Mouse (Mus musculus) hindbrain, embryonic 13.5 days (tissue): ENCODE data around the gene Naa16. TPM values are rescaled to one million over a fixed set of nuclear protein-coding genes. Genes with fewer than 3 reads are reported as not detected.
A peak's percentile ranks its signal among the peaks of the same experiment; 100 is the strongest.

ENCODE experiments used
- ATAC-seq: fragments of 200-750 bp; cut with Nextera tagmentation; 2 replicates; pipeline ENCODE4 v1.8.0; 2017; ENCODE audit warnings: moderate TSS enrichment; ENCODE audit not compliant: low FRiP score
- H3K27ac ChIP-seq: fragments of 300-500 bp; sonication (generic); 2 replicates; pipeline ENCODE4 v1.5.1; 2015; ENCODE audit warnings: inconsistent platforms, mild to moderate bottlenecking, moderate library complexity
- H3K27me3 ChIP-seq: fragments of 300-500 bp; sonication (generic); 2 replicates; pipeline ENCODE4 v1.6.1; 2015; ENCODE audit warnings: mild to moderate bottlenecking, inconsistent platforms
- H3K36me3 ChIP-seq: fragments of 300-500 bp; sonication (generic); 2 replicates; pipeline ENCODE4 v1.6.1; 2015; ENCODE audit warnings: mild to moderate bottlenecking, inconsistent platforms
- H3K4me1 ChIP-seq: fragments of 300-500 bp; sonication (generic); replicated peaks from 2 replicates; pipeline ENCODE4 v1.6.1; 2015; ENCODE audit warnings: inconsistent platforms
- H3K4me2 ChIP-seq: fragments of 300-500 bp; sonication (generic); 2 replicates; pipeline ENCODE4 v1.6.1; 2015; ENCODE audit warnings: inconsistent platforms, mild to moderate bottlenecking, moderate library complexity
- H3K4me3 ChIP-seq: fragments of 300-500 bp; sonication (generic); 2 replicates; pipeline ENCODE4 v1.5.1; 2015; ENCODE audit warnings: mild to moderate bottlenecking, inconsistent platforms
- H3K9ac ChIP-seq: fragments of 300-500 bp; sonication (generic); 2 replicates; pipeline ENCODE4 v1.6.1; 2015; ENCODE audit warnings: mild to moderate bottlenecking, inconsistent platforms
- H3K9me3 ChIP-seq: fragments of 300-500 bp; sonication (generic); 2 replicates; pipeline ENCODE4 v1.6.1; 2016; ENCODE audit warnings: inconsistent platforms
- WGBS: fragments of 180-500 bp; shearing (Covaris S2); methylation state at CpG from one replicate; pipeline ENCODE4 v1.1.7; 2015; 5-methylcytosine and 5-hydroxymethylcytosine counted together
- polyA plus RNA-seq: library from polyadenylated mRNA; unstranded; fragments of >200 nt; fragmentation: Nextera tagmentation; extraction: Ambion mirVana; gene quantifications from 2 replicates; pipeline ENCODE4 v1.2.1, GENCODE M21; 2015

Naa16 gene
- polyA plus RNA-seq, 1 experiment from 2014 or later: 22.9 TPM

DNA sequence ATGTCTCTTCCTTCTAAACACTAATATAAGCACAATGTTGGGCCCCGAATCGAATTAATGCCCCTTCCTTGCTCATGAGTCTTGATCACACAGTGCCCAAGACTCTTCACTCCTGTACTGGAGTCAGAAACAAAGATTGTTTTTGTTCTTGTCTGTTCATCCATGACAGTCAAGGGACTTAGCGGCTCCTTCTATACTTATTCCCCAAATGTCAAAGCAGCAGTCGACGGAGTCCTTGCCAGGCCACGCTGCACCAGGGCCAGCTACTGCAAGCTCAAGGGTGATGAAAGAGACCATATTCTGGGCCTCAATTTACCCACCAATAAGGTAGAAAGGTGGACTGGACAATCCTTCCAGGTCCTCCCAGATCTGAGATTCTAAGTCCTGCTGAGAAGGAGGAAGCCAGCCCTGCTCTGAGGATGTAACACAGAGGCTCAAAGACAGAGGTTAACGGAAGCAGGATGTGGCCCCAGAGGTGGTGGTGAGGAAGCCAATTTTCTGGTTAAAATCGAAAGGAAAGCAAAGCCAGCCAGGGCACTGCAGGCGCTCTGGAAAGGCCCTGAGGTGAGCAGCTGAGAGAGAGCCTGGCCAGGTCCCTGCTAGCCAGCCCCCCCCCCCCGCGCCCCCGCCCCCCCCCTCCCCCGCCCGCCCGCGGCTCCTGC is 97.3 kb downstream of the Naa16 start:
- WGBS: 51% methylated on average over 9 of the region's 16 CpGs
- no peaks in the 10 kb centered on the region for H3K36me3 ChIP-seq
- H3K4me1 ChIP-seq: peaks cover 37% of the 10 kb centered on the region
- H3K9me3 ChIP-seq: no peaks in the 10 kb centered on the region
- peaks cover 7% of the 10 kb centered on the region; the same call in 1 of the 2 replicates for H3K27me3 ChIP-seq
- no peak overlapping the region for H3K9ac ChIP-seq
- H3K4me3 ChIP-seq: no peak overlapping the region
- ATAC-seq: no peak
- no peak overlapping the region for H3K4me2 ChIP-seq
- no peak overlapping the region for H3K27ac ChIP-seq

DNA sequence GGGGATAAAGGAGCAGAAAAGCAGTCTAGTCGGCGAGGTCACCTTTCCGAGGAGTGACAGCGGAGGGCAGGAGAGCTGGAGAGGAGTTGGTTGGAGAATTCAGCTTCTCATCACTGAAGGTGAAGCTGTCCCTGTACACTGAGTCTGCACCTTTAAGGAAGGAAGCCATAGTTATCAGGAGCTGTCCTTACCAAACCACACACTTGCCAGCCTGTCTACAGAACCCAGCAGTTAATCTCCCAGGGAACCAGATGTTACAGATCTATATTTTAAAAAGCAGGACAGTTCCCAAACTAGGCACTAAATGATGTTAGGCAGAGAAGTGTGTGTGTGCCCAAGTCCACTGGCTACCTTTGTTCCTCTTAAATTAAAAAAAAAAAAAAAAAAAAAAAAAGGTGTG is 98.9 kb downstream of the Naa16 start:
- no peaks in the 10 kb centered on the region for H3K27me3 ChIP-seq
- H3K36me3 ChIP-seq: no peaks in the 10 kb centered on the region
- H3K27ac ChIP-seq: no peak overlapping the region
- no peak for ATAC-seq
- H3K4me1 ChIP-seq: peaks cover 34% of the 10 kb centered on the region
- H3K4me3 ChIP-seq: no peak overlapping the region
- H3K4me2 ChIP-seq: no peak overlapping the region
- no peaks in the 10 kb centered on the region for H3K9me3 ChIP-seq
- 87% methylated on average over 4 of the region's 4 CpGs for WGBS
- H3K9ac ChIP-seq: no peak overlapping the region

DNA sequence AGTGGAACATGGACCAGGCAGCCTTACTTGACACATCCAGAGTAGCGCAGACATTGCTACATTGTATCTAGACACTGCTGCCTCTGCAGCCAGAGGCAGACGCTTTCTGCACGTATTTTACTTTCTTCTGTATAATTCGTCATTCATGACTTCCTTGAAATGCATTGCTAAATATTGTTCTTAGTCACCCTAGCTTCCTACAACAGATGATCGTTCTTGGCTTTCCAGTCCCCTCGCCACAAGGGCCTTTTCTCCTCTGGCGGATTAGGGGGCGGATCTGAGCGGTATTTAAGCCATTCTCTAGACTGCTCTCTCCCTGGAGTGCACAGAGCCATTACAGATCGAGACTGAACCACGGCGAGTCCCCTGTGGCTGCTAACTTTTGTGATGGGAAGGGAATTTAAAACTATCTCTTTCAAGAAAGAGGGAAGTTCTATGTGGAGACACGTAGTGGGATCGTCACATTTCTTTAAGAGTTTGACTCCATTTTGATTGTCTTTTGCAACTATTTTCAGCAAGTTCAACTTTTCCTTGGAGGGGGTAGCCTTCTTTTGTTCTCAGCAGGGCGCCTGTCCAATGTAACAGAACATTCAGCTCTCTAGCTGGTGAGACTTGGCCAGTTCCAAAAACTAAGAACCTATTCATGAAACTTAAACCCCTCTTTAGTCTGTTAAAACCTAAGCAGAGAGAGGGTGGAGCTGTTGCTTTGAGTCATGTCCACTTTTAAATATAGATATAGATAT is 99.7 kb downstream of the Naa16 start:
- 20% methylated on average over 15 of the region's 15 CpGs for WGBS

DNA sequence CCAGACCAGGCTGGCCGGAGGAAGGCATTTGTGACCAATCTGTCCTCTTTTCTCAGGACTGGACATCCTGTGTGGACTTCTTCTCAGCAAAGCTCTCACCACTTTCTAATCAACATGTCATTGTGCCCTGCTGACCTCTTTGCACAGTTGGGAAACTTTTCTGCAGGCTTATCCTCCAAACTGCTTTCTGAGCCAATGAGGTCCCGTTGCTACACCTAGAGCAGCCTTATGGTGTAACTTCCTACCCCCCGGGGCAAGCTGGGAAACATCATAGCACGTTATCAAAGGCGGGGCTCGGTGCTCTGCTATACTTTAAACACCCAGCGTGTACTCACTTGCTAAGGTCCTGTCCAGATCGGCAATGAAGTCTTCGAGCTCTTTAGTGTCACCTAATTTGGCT is 100.7 kb downstream of the Naa16 start:
- no peaks in the 10 kb centered on the region for H3K27me3 ChIP-seq
- H3K27ac ChIP-seq: no peak overlapping the region
- no peak for ATAC-seq
- H3K4me2 ChIP-seq: no peak overlapping the region
- H3K9me3 ChIP-seq: no peaks in the 10 kb centered on the region
- H3K4me3 ChIP-seq: no peak overlapping the region
- 62% methylated on average over 9 of the region's 9 CpGs for WGBS
- H3K4me1 ChIP-seq: peaks cover 24% of the 10 kb centered on the region
- H3K9ac ChIP-seq: no peak overlapping the region
- no peaks in the 10 kb centered on the region for H3K36me3 ChIP-seq

More for the DNA sequence above, 99.7 kb downstream of the Naa16 start:
- Histone ChIP-seq H3K4me1 (peaks cover 28% of the 10 kb centered on the region), H3K27ac (0 out of 2 replicates have a peak overlapping the region, but pooled peaks have one; percentile 8), H3K4me3 (no peak overlapping the region), H3K36me3 (no peaks in the 10 kb centered on the region), H3K4me2 (peak overlapping the region; percentile 21; the same call in 1 of the 2 replicates), H3K9ac (0 out of 2 replicates have a peak overlapping the region, but pooled peaks have one; percentile 2), H3K27me3 (no peaks in the 10 kb centered on the region), H3K9me3 (no peaks in the 10 kb centered on the region)
- ATAC-seq: no peak

DNA sequence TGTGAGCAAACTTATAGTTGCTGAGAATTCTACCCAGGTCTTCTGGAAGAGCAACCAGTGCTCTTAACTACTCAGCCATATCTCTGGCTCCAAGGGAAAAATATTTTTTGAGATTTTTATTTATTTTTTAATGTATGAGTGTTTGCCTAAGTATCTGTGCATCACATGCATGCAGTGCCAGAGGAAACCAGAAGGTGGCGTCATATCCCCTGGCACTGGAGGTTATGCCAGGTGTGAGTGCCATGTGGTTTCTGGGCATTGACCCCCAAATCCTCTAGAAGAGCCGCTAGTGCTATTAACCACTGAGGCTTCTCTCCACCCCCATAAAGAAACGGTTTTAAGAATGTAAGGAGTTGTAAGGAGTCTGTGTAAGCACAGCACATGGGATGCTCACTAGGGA is 102.3 kb downstream of the Naa16 start:
- no peak overlapping the region for H3K27ac ChIP-seq
- no peaks in the 10 kb centered on the region; the same call in 1 of the 2 replicates for H3K9me3 ChIP-seq
- no peaks in the 10 kb centered on the region for H3K36me3 ChIP-seq
- H3K4me3 ChIP-seq: no peak overlapping the region
- 70% methylated on average over 3 of the region's 3 CpGs for WGBS
- H3K4me1 ChIP-seq: peaks cover 18% of the 10 kb centered on the region
- H3K27me3 ChIP-seq: no peaks in the 10 kb centered on the region
- no peak for ATAC-seq
- H3K4me2 ChIP-seq: no peak overlapping the region
- no peak overlapping the region for H3K9ac ChIP-seq

DNA sequence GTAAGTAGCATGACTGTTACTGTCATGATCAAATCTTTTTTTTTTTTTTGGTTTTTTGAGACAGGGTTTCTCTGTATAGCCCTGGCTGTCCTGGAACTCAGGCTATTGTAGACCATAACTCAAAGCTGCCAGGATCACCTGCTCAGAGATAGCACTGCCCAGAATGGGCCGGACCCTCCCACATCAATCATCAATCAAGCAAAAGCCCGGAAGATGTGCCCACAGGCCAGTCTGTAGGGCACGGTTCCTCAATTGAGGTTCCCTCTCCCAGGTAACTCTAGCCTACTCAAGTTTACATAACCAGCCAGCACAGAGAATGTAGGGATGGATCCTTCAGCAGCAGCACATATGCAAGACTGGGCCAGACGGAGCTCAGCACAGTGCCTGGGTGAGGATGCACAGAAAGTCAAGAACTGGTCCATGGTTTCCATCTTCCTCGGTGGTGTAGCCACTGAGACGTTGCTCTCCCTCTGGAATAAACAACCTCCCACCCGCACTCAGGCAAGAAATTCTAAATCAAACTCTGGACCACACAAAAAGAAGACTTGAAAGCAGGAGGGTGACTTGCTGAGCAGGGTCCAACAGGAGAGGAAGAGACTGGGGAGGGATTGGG is 103.2 kb downstream of the Naa16 start:
- Histone ChIP-seq H3K9ac (no peak overlapping the region), H3K27me3 (no peaks in the 10 kb centered on the region), H3K4me2 (no peak overlapping the region), H3K4me1 (peaks cover 12% of the 10 kb centered on the region), H3K9me3 (no peaks in the 10 kb centered on the region; the same call in 1 of the 2 replicates), H3K27ac (no peak overlapping the region), H3K4me3 (no peak overlapping the region), H3K36me3 (no peaks in the 10 kb centered on the region)
- no peak for ATAC-seq
- 91% methylated on average over 7 of the region's 7 CpGs for WGBS

- no peaks in the 10 kb centered on the region for H3K27me3 ChIP-seq
- H3K4me3 ChIP-seq: no peak overlapping the region
- no peak overlapping the region for H3K27ac ChIP-seq
- no peaks in the 10 kb centered on the region for H3K36me3 ChIP-seq
- no peak overlapping the region for H3K4me2 ChIP-seq
- no peaks in the 10 kb centered on the region; the same call in 1 of the 2 replicates for H3K9me3 ChIP-seq
- 96% methylated on average over 5 of the region's 5 CpGs for WGBS
- no peak overlapping the region for H3K9ac ChIP-seq
- peaks cover 6% of the 10 kb centered on the region for H3K4me1 ChIP-seq
- ATAC-seq: no peak
Measured at GRCm38 (mm10) chr14:79285549-79285948, 105.0 kb downstream of the Naa16 start.

GRCm38 (mm10) chr14:79284616-79285015 is 106.0 kb downstream of the Naa16 start:
- no peaks in the 10 kb centered on the region for H3K27me3 ChIP-seq
- no peaks in the 10 kb centered on the region for H3K4me1 ChIP-seq
- no peak overlapping the region for H3K9ac ChIP-seq
- H3K4me3 ChIP-seq: no peak overlapping the region
- ATAC-seq: no peak
- no peaks in the 10 kb centered on the region; the same call in 1 of the 2 replicates for H3K9me3 ChIP-seq
- 86% methylated on average over 4 of the region's 4 CpGs for WGBS
- H3K27ac ChIP-seq: no peak overlapping the region
- no peaks in the 10 kb centered on the region for H3K36me3 ChIP-seq
- no peak overlapping the region for H3K4me2 ChIP-seq

DNA sequence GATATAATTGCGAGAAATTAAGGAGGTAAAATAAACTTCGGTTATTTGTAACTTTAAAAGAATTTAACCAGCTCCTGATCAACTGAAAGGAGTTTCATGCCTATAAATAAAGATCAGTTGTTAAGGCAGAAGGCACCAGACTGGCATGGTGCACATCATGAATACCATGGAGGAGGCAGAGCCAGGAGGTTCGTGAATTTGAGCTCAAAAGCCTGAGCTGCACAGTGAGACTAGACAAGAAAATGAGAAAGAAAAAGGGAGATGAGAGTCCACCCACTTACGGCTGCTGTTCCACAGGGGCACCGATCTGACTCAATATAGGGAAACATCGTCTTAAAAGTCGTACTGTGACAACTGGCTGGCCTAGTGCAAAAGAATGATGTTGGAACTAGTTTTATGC is 106.6 kb downstream of the Naa16 start:
- Histone ChIP-seq H3K9me3 (no peaks in the 10 kb centered on the region; the same call in 1 of the 2 replicates), H3K9ac (no peak overlapping the region), H3K27ac (no peak overlapping the region), H3K4me1 (no peaks in the 10 kb centered on the region), H3K4me3 (no peak overlapping the region), H3K27me3 (no peaks in the 10 kb centered on the region), H3K36me3 (no peaks in the 10 kb centered on the region), H3K4me2 (no peak overlapping the region)
- WGBS: 97% methylated on average over 7 of the region's 7 CpGs
- no peak for ATAC-seq

GRCm38 (mm10) chr14:79281894-79282553 is 108.6 kb downstream of the Naa16 start:
- no peak overlapping the region for H3K27ac ChIP-seq
- no peak for ATAC-seq
- no peaks in the 10 kb centered on the region for H3K36me3 ChIP-seq
- H3K4me1 ChIP-seq: 0 out of 2 replicates have a peak, but pooled peaks cover 7% of the 10 kb centered on the region
- no peak overlapping the region for H3K4me3 ChIP-seq
- H3K9me3 ChIP-seq: no peaks in the 10 kb centered on the region; the same call in 1 of the 2 replicates
- H3K27me3 ChIP-seq: no peaks in the 10 kb centered on the region
- WGBS: 90% methylated on average over 9 of the region's 9 CpGs
- H3K4me2 ChIP-seq: no peak overlapping the region
- no peak overlapping the region for H3K9ac ChIP-seq

DNA sequence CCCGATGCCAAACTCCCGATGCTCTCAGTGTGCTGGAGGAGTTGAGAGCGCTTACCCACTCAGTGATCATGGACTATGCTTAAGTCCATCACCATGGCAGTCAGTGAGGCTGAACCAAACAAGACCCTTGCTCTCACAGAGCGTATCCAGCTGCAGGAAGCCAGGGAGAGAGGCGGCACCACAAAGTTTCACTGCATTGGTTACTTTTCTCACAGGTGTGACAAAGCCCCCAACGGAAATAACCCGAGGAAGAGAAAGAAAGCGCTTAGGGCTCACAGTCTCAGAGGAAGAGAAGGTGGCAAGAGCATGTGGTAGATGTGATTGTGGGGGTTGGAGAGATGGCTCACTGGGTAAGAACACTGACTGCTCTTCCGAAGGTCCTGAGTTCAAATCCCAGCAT is 110.1 kb downstream of the Naa16 start:
- no peak for ATAC-seq
- no peak overlapping the region for H3K9ac ChIP-seq
- H3K36me3 ChIP-seq: no peaks in the 10 kb centered on the region
- no peaks in the 10 kb centered on the region; the same call in 1 of the 2 replicates for H3K9me3 ChIP-seq
- H3K4me2 ChIP-seq: no peak overlapping the region
- WGBS: 87% methylated on average over 9 of the region's 9 CpGs
- 0 out of 2 replicates have a peak, but pooled peaks cover 13% of the 10 kb centered on the region for H3K4me1 ChIP-seq
- H3K27ac ChIP-seq: no peak overlapping the region
- H3K27me3 ChIP-seq: no peaks in the 10 kb centered on the region
- no peak overlapping the region for H3K4me3 ChIP-seq

DNA sequence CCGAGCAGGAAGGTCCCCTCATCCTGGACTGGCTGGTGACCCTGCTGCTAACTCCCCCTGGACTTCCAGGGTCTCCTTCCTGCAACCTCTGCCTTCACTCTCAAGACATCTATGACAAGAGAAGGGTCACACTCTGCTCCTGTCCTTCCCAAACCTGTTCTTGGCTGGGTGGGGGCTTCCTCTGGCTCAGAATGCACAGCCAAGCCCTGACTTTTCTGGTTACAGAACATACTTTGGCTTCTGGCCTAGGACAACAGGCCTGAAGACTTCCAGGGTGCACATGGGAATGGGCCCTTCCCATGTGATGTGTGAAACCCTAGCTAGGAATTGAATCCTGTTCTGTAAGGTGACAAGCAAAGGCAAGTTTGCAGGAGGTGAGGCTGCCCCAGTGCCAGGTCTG is 111.1 kb downstream of the Naa16 start:
- 0 out of 2 replicates have a peak, but pooled peaks cover 16% of the 10 kb centered on the region for H3K4me1 ChIP-seq
- H3K36me3 ChIP-seq: no peaks in the 10 kb centered on the region
- H3K9ac ChIP-seq: no peak overlapping the region
- H3K27me3 ChIP-seq: no peaks in the 10 kb centered on the region
- H3K27ac ChIP-seq: no peak overlapping the region
- ATAC-seq: no peak
- H3K9me3 ChIP-seq: no peaks in the 10 kb centered on the region; the same call in 1 of the 2 replicates
- H3K4me2 ChIP-seq: no peak overlapping the region
- WGBS: 69% methylated on average over 1 of the region's 1 CpGs
- H3K4me3 ChIP-seq: no peak overlapping the region
